Mouse (Mus musculus) kidney, embryonic 16.5 days (tissue): ENCODE data around the gene Htr1f. TPM values are rescaled to one million over a fixed set of nuclear protein-coding genes. Genes with fewer than 3 reads are reported as not detected.

Experiments used
- ATAC-seq: fragments of 200-750 bp; cut with Nextera tagmentation; 2 replicates; pipeline ENCODE4 v1.8.0; 2017; ENCODE audit warnings: moderate TSS enrichment; ENCODE audit not compliant: low FRiP score, low TSS enrichment
- H3K27ac ChIP-seq: fragments of 300-500 bp; sonication (generic); 2 replicates; pipeline ENCODE4 v1.5.1; 2014; ENCODE audit warnings: low read length
- H3K27me3 ChIP-seq: fragments of 300-500 bp; sonication (generic); 2 replicates; pipeline ENCODE4 v1.6.1; 2014; ENCODE audit warnings: low read length, control low read depth, mixed read lengths; ENCODE audit not compliant: insufficient read depth
- H3K36me3 ChIP-seq: fragments of 300-500 bp; sonication (generic); 2 replicates; pipeline ENCODE4 v1.6.1; 2014; ENCODE audit warnings: low read length, control low read depth, mixed read lengths; ENCODE audit not compliant: insufficient read depth
- H3K4me1 ChIP-seq: fragments of 300-500 bp; sonication (generic); 2 replicates; pipeline ENCODE4 v1.6.1; 2014; ENCODE audit warnings: low read length, control low read depth, mixed read lengths; ENCODE audit not compliant: insufficient read depth
- H3K4me2 ChIP-seq: fragments of 300-500 bp; sonication (generic); replicated peaks from 2 replicates; pipeline ENCODE4 v1.6.1; 2014; ENCODE audit warnings: low read depth, low read length
- H3K4me3 ChIP-seq: fragments of 300-500 bp; sonication (generic); 2 replicates; pipeline ENCODE4 v1.5.1; 2014; ENCODE audit warnings: mild to moderate bottlenecking, low read length
- H3K9ac ChIP-seq: fragments of 300-500 bp; sonication (generic); replicated peaks from 2 replicates; pipeline ENCODE4 v1.6.1; 2014; ENCODE audit warnings: low read length
- H3K9me3 ChIP-seq: fragments of 300-500 bp; sonication (generic); 2 replicates; pipeline ENCODE4 v1.6.1; 2016; ENCODE audit warnings: low read length, control low read depth
- WGBS: fragments of 180-500 bp; shearing (Covaris S2); extraction: QIAGEN DNeasy Blood & Tissue Kit; methylation state at CpG from one replicate; pipeline ENCODE4 v1.1.7; 2014; 5-methylcytosine and 5-hydroxymethylcytosine counted together
- microRNA-seq: library from miRNA; unstranded; fragments of <30 nt; microRNA quantifications from one replicate; pipeline ENCODE4, GENCODE M21; 2016
- polyA plus RNA-seq: library from polyadenylated mRNA; unstranded; fragments of >200 nt; fragmentation: Nextera tagmentation; extraction: Ambion mirVana; gene quantifications from 2 replicates; pipeline ENCODE4 v1.2.1, GENCODE M21; 2015

The Htr1f gene
- polyA plus RNA-seq, 1 experiment from 2014 or later = not detected

GRCm38 (mm10) chr16:64877314-64877713 is 228.3 kb downstream of the Htr1f start:
- Histone ChIP-seq H3K4me1 (no peaks in the 10 kb centered on the region), H3K4me2 (no peak overlapping the region), H3K9ac (no peak overlapping the region), H3K9me3 (no peaks in the 10 kb centered on the region), H3K27ac (no peak overlapping the region), H3K27me3 (no peaks in the 10 kb centered on the region), H3K4me3 (no peak overlapping the region), H3K36me3 (no peaks in the 10 kb centered on the region)
- ATAC-seq = no peak
- 83% methylated on average over 3 of the region's 3 CpGs for WGBS

- H3K9ac ChIP-seq = no peak overlapping the region
- H3K36me3 ChIP-seq = no peaks in the 10 kb centered on the region
- H3K27me3 ChIP-seq = no peaks in the 10 kb centered on the region
- H3K4me2 ChIP-seq = no peak overlapping the region
- H3K9me3 ChIP-seq = no peaks in the 10 kb centered on the region
- WGBS = 87% methylated on average over 4 of the region's 4 CpGs
- no peak overlapping the region for H3K27ac ChIP-seq
- no peak overlapping the region for H3K4me3 ChIP-seq
- no peak for ATAC-seq
- H3K4me1 ChIP-seq = no peaks in the 10 kb centered on the region
Observed at GRCm38 (mm10) chr16:64876631-64877265, 228.9 kb downstream of the Htr1f start.

- 85% methylated on average over 1 of the region's 1 CpGs for whole genome bisulfite sequencing
- Histone ChIP-seq H3K27ac (no peak overlapping the region), H3K4me1 (no peaks in the 10 kb centered on the region), H3K4me2 (no peak overlapping the region), H3K9ac (no peak overlapping the region), H3K27me3 (no peaks in the 10 kb centered on the region), H3K4me3 (no peak overlapping the region), H3K9me3 (no peaks in the 10 kb centered on the region), H3K36me3 (no peaks in the 10 kb centered on the region)
- no peak for ATAC-seq
Observed at GRCm38 (mm10) chr16:64875822-64876221, 229.8 kb downstream of the Htr1f start.

- Histone ChIP-seq H3K27ac (no peak overlapping the region), H3K4me1 (no peaks in the 10 kb centered on the region), H3K36me3 (no peaks in the 10 kb centered on the region), H3K9me3 (no peaks in the 10 kb centered on the region), H3K9ac (no peak overlapping the region), H3K4me3 (no peak overlapping the region), H3K4me2 (no peak overlapping the region), H3K27me3 (no peaks in the 10 kb centered on the region)
- no peak for ATAC-seq
- WGBS = 93% methylated on average over 10 of the region's 10 CpGs
Observed at GRCm38 (mm10) chr16:64875384-64875783, 230.3 kb downstream of the Htr1f start.

Small RNAs within 50 kb of the gene (microRNA-seq; reads per million reads assigned to microRNA genes)
- gene Gm23374 = not detected
